Mouse (Mus musculus): ENCODE data around the gene Dcbld1.

GRCm38 (mm10) chr10:52235461-52235860 is 2.0 kb downstream of the Dcbld1 start:
- no peak for TF ChIP-seq CTCF (IDR thresholded peaks at IDR 0.05; ENCODE audit: low read depth, low read length)
- no peak for TF ChIP-seq POLR2A (IDR thresholded peaks at IDR 0.05; ENCODE audit: extremely low read depth, insufficient read depth, low read length)
